Mouse (Mus musculus) yolk sac, embryonic 10.5 days (tissue): ENCODE measurements around the gene Gse1.

Experiments used
- DNase-seq: peaks from one replicate; pipeline ENCODE4 v3.0.0-alpha.2; 2017; ENCODE audit warnings: low spot score

Gse1 gene

GRCm38 (mm10) chr8:120517666-120518410, 289.6 kb downstream of the Gse1 start:
- DNase-seq: no peak

- peak; percentile 32 for DNase-seq
Measured at GRCm38 (mm10) chr8:120518736-120519534, 290.7 kb downstream of the Gse1 start.

- no peak for DNase-seq
Measured at GRCm38 (mm10) chr8:120520287-120520686, 292.0 kb downstream of the Gse1 start.

GRCm38 (mm10) chr8:120520707-120521590, 292.7 kb downstream of the Gse1 start:
- peak; percentile 39 for DNase-seq

GRCm38 (mm10) chr8:120521591-120521965, 293.3 kb downstream of the Gse1 start:
- no peak for DNase-seq

GRCm38 (mm10) chr8:120523641-120524040, 295.4 kb downstream of the Gse1 start:
- no peak for DNase-seq

- DNase-seq: no peak
Measured at GRCm38 (mm10) chr8:120525135-120525534, 296.9 kb downstream of the Gse1 start.

- DNase-seq: no peak
Measured at GRCm38 (mm10) chr8:120525832-120526231, 297.6 kb downstream of the Gse1 start.

GRCm38 (mm10) chr8:120526577-120526976, 298.3 kb downstream of the Gse1 start:
- no peak for DNase-seq

- DNase-seq: no peak
Measured at GRCm38 (mm10) chr8:120528332-120528731, 300.1 kb downstream of the Gse1 start.

- peak; percentile 76 for DNase-seq
Measured at GRCm38 (mm10) chr8:120529226-120529625, 301.0 kb downstream of the Gse1 start.

GRCm38 (mm10) chr8:120530954-120531656, 302.8 kb downstream of the Gse1 start:
- DNase-seq: no peak

GRCm38 (mm10) chr8:120531775-120532516, 303.7 kb downstream of the Gse1 start:
- no peak for DNase-seq

- peak; percentile 50 for DNase-seq
Measured at GRCm38 (mm10) chr8:120532517-120533215, 304.4 kb downstream of the Gse1 start.

- no peak for DNase-seq
Measured at GRCm38 (mm10) chr8:120533380-120533779, 305.1 kb downstream of the Gse1 start.

- DNase-seq: no peak
Measured at GRCm38 (mm10) chr8:120534080-120534479, 305.8 kb downstream of the Gse1 start.

GRCm38 (mm10) chr8:120534504-120535368, 306.5 kb downstream of the Gse1 start:
- DNase-seq: peak; percentile 80

- DNase-seq: peak; percentile 49
Measured at GRCm38 (mm10) chr8:120535452-120536305, 307.4 kb downstream of the Gse1 start.
